Mouse (Mus musculus): ENCODE results near the gene Zc3h14.

DNA sequence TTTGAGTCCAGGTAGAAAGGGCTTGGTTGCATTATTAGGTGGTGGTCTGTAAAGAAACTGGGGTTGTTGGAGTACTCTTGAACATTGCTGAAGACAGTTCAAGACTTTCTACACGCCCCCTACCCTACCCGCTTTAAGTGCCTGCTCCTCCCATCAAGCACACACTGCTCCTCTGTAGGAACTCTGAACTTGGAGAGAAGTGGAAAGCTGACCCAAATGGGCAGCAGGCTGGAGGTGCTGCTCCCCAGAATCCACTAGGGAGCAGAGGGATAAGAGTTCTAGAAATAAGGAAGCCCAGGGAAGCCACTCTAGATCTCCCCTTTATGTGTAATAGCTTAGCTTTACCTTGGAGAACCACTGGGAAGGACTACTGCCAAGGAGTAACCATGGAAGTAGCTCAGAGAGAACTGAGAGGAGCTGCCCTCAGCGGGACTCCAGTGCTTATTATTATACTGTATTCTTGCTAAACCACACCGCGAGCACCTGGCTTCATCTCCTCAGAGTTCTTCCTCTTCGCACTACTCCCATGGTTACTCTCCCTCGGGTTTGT, 8.9 kb upstream of the Zc3h14 start:
- TF ChIP-seq CTCF (IDR thresholded peaks at IDR 0.05; ENCODE audit: insufficient read depth, low read depth, low read length) (no peak), POLR2A (IDR thresholded peaks at IDR 0.05; ENCODE audit: insufficient read depth, low read depth, low read length) (no peak)
